Mouse (Mus musculus): ENCODE measurements around the gene Sfxn2. TPM values are rescaled to one million over a fixed set of nuclear protein-coding genes. Genes with fewer than 3 reads are reported as not detected.

Sfxn2 gene
- polyA plus RNA-seq, 2 experiments: 7.4 to 15.0 TPM

GRCm38 (mm10) chr19:46621236-46622183 lies 48.3 kb downstream of the Sfxn2 start:
- no peak overlapping the region for H3K27ac ChIP-seq
- WGBS (ENCODE audit: insufficient replicate concordance): 74% methylated on average over 19 of the region's 19 CpGs
- DNase-seq (ENCODE audit: low read depth in 3 of 3, low spot score in 3 of 3): no peak

GRCm38 (mm10) chr19:46622659-46623193 lies 49.6 kb downstream of the Sfxn2 start:
- DNase-seq (ENCODE audit: low read depth in 3 of 3, low spot score in 3 of 3) (no peak), ATAC-seq (ENCODE audit: insufficient read depth) (no peak)
- no peaks in the 10 kb centered on the region for H3K27me3 ChIP-seq (ENCODE audit: control insufficient read depth, insufficient read depth, low read length)
- TF ChIP-seq EP300 (IDR thresholded peaks at IDR 0.05; ENCODE audit: low read depth): no peak
- TF ChIP-seq CTCF (IDR thresholded peaks at IDR 0.05; ENCODE audit: low read depth): no peak
- H3K36me3 ChIP-seq (replicated peaks; ENCODE audit: control insufficient read depth, insufficient read depth, low read depth): no peaks in the 10 kb centered on the region
- peak overlapping the region; percentile 8; the same call in 1 of the 2 replicates for H3K4me2 ChIP-seq (ENCODE audit: low read depth)
- H3K9ac ChIP-seq (replicated peaks): no peak overlapping the region
- H3K4me1 ChIP-seq (replicated peaks; ENCODE audit: control insufficient read depth in 2 of 2, insufficient read depth in 2 of 2, low read length in 1 of 2): peaks cover 0 to 2% of the 10 kb centered on the region in 2 experiments; a peak in 1 of 4 replicates
- 45% methylated on average over 12 of the region's 12 CpGs for WGBS (ENCODE audit: insufficient replicate concordance)
- no peaks in the 10 kb centered on the region for H3K9me3 ChIP-seq (ENCODE audit: control insufficient read depth, low read length)
- H3K4me3 ChIP-seq (ENCODE audit: insufficient read depth in 1 of 2, low read depth in 2 of 2, low read length in 2 of 2): no peak overlapping the region
- H3K27ac ChIP-seq: no peak overlapping the region

More at GRCm38 (mm10) chr19:46621236-46622183, 48.3 kb downstream of the Sfxn2 start:
- Histone ChIP-seq H3K4me3 (ENCODE audit: insufficient read depth in 1 of 2, low read depth in 2 of 2, low read length in 2 of 2) (no peak overlapping the region), H3K4me2 (ENCODE audit: low read depth) (no peak overlapping the region), H3K9ac (replicated peaks) (no peak overlapping the region), H3K27me3 (ENCODE audit: control insufficient read depth, insufficient read depth, low read length) (no peaks in the 10 kb centered on the region), H3K36me3 (replicated peaks; ENCODE audit: control insufficient read depth, insufficient read depth, low read depth) (no peaks in the 10 kb centered on the region), H3K4me1 (replicated peaks; ENCODE audit: control insufficient read depth in 2 of 2, insufficient read depth in 2 of 2, low read length in 1 of 2) (0 out of 4 replicates have a peak, but pooled peaks cover 0 to under 1% of the 10 kb centered on the region in 2 experiments), H3K9me3 (ENCODE audit: control insufficient read depth, low read length) (no peaks in the 10 kb centered on the region)
- TF ChIP-seq EP300 (IDR thresholded peaks at IDR 0.05; ENCODE audit: low read depth) (no peak), CTCF (IDR thresholded peaks at IDR 0.05; ENCODE audit: low read depth) (no peak)
- ATAC-seq (ENCODE audit: insufficient read depth): no peak

DNA sequence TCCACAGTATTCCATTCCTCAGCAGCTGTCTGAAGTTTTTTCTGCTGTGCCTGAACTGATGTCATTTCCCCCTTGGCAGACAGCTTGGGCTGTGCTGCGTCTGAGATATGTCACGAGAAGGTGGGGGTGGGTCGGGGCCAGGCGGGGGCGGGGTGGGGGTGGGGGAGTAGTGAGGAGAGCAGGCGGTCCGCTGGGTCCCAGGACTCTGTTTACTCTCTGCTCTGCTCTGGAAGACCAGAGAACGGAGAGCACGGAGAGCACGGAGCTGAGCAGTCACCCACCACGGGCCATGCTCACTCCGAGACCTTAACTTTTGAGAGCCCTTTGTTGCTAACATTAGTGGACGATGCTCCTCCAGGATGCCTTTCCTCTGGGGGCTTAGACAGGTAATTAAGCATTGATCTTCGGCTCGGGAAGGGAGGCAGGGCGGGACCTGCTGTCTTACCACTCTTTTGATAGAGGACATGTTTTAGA lies 50.1 kb downstream of the Sfxn2 start:
- no peak for TF ChIP-seq CTCF (IDR thresholded peaks at IDR 0.05; ENCODE audit: low read depth)
- no peak for TF ChIP-seq EP300 (IDR thresholded peaks at IDR 0.05; ENCODE audit: low read depth)
- DNase-seq (ENCODE audit: low read depth in 3 of 3, low spot score in 3 of 3) (no peak), ATAC-seq (ENCODE audit: insufficient read depth) (no peak; the same call in 1 of the 2 replicates)
- Histone ChIP-seq H3K27ac (no peak overlapping the region), H3K4me1 (replicated peaks; ENCODE audit: control insufficient read depth in 2 of 2, insufficient read depth in 2 of 2, low read length in 1 of 2) (peaks cover 0 to 6% of the 10 kb centered on the region in 2 experiments; a peak in 1 of 4 replicates), H3K9ac (replicated peaks) (no peak overlapping the region), H3K36me3 (replicated peaks; ENCODE audit: control insufficient read depth, insufficient read depth, low read depth) (no peaks in the 10 kb centered on the region), H3K4me2 (ENCODE audit: low read depth) (peak overlapping the region; percentile 47), H3K4me3 (ENCODE audit: insufficient read depth in 1 of 2, low read depth in 2 of 2, low read length in 2 of 2) (peak overlapping the region; percentile 21 to 30; a peak in 3 of 4 replicates), H3K27me3 (ENCODE audit: control insufficient read depth, insufficient read depth, low read length) (no peaks in the 10 kb centered on the region), H3K9me3 (ENCODE audit: control insufficient read depth, low read length) (no peaks in the 10 kb centered on the region)
- 28% methylated on average over 16 of the region's 16 CpGs for WGBS (ENCODE audit: insufficient replicate concordance)

DNA sequence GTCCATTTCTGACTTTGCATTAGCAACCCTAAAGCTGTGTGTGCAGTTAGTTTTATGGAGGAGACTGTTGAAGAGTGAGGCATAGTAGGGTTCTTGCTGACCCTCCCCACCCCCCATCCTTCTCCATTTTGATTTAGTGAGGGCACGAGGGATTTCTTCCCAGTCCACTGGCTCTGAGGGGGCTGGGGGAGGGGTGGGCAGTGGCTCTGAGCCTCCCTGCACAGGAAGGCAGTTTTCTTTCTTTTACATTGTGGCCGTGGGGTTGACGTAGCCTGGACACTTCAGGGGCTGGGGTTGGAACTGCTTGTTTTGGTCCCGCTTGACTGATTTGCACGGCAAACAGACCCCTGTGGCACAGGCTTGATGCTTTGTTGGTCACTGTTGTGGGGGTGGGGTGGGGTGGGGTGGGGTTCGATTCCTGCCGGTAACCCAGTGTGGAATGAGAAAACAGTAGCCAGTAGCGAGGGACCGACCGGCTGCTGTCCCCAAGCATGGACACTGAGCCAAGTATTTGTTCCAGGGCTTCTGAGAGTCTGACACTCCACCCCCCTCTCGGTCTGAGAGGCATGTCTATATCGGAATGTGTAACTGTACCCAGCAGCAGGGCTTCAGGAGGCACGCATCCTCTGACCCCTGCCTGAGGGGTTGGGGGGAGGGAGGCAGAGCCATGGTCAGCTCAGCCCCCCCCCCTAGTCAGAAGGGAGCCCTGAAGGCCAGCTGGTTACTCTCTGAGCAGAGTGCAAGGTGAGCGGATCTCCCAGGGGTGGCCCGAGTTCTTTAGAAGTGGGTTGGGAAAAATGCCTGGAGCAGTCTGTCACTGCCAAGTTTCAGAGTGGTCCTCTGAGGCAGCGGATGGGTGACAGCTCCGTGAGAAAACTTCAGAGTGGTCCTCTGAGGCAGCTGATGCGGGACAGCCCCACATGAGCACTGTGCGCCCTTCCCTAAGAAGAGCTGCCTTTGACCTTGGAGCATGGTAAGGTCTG lies 50.9 kb downstream of the Sfxn2 start:
- peak overlapping the region; percentile 47 for H3K4me2 ChIP-seq (ENCODE audit: low read depth)
- TF ChIP-seq CTCF (IDR thresholded peaks at IDR 0.05; ENCODE audit: low read depth) (no peak), EP300 (IDR thresholded peaks at IDR 0.05; ENCODE audit: low read depth) (no peak)
- H3K9ac ChIP-seq (replicated peaks): no peak overlapping the region
- H3K27me3 ChIP-seq (ENCODE audit: control insufficient read depth, insufficient read depth, low read length): no peaks in the 10 kb centered on the region
- peak overlapping the region; percentile 21 to 30; a peak in 3 of 4 replicates for H3K4me3 ChIP-seq (ENCODE audit: insufficient read depth in 1 of 2, low read depth in 2 of 2, low read length in 2 of 2)
- ATAC-seq (ENCODE audit: insufficient read depth) (peak; percentile 9; the same call in 1 of the 2 replicates), DNase-seq (ENCODE audit: low read depth in 3 of 3, low spot score in 3 of 3) (no peak)
- no peak overlapping the region for H3K27ac ChIP-seq
- 69% methylated on average over 19 of the region's 19 CpGs for WGBS (ENCODE audit: insufficient replicate concordance)
- no peaks in the 10 kb centered on the region for H3K36me3 ChIP-seq (replicated peaks; ENCODE audit: control insufficient read depth, insufficient read depth, low read depth)
- peaks cover 0 to 8% of the 10 kb centered on the region in 2 experiments; a peak in 1 of 4 replicates for H3K4me1 ChIP-seq (replicated peaks; ENCODE audit: control insufficient read depth in 2 of 2, insufficient read depth in 2 of 2, low read length in 1 of 2)
- no peaks in the 10 kb centered on the region for H3K9me3 ChIP-seq (ENCODE audit: control insufficient read depth, low read length)
